Mouse (Mus musculus) CH12.LX (cell line): Measurements from ENCODE around the gene Fam72a. TPM values are rescaled to one million over a fixed set of nuclear protein-coding genes. Genes with fewer than 3 reads are reported as not detected.

Experiments used
- DNase-seq: peaks from one replicate; pipeline ENCODE4 v3.0.0-alpha.2; 2013; ENCODE audit errors: extremely low read depth
- H3K27ac ChIP-seq: 2 replicates; pipeline ENCODE4 v1.5.1; 2012; ENCODE audit warnings: low read depth, mild to moderate bottlenecking, control low read depth, moderate library complexity; ENCODE audit not compliant: insufficient read depth
- H3K27me3 ChIP-seq: replicated peaks from 2 replicates; pipeline ENCODE3; 2012; ENCODE audit warnings: inconsistent platforms
- H3K36me3 ChIP-seq, 2 experiments: replicated peaks in 1 of 2; 2 replicates each; pipeline versions ENCODE3 to v1.6.1; 2012; ENCODE audit warnings: inconsistent platforms in 1 of 2, low read length in 1 of 2, mild to moderate bottlenecking in 1 of 2, mixed read lengths in 1 of 2, moderate library complexity in 1 of 2; ENCODE audit not compliant: control insufficient read depth in 1 of 2, insufficient read depth in 1 of 2
- H3K4me1 ChIP-seq, 2 experiments: 2 replicates each; pipeline ENCODE4 v1.6.1; 2012; ENCODE audit warnings: inconsistent platforms in 1 of 2, moderate library complexity in 1 of 2; ENCODE audit not compliant: insufficient read depth in 2 of 2, control insufficient read depth in 1 of 2
- H3K4me2 ChIP-seq: 2 replicates; pipeline ENCODE4 v1.6.1; 2012; ENCODE audit warnings: low read depth, mild to moderate bottlenecking, control low read depth; ENCODE audit not compliant: poor library complexity, insufficient read depth, severe bottlenecking
- H3K4me3 ChIP-seq, 3 experiments: fragments of 150-350 bp in 1 of 3; sonication (generic) in 1 of 3; replicated peaks in 1 of 3; 2 replicates each; pipeline versions ENCODE3 to v1.5.1; 2011 to 2012; ENCODE audit warnings: low read depth in 2 of 3, low read length in 2 of 3, mild to moderate bottlenecking in 2 of 3, moderate library complexity in 2 of 3, control low read depth in 1 of 3, improper control_type of control experiment in 1 of 3, inconsistent platforms in 1 of 3, mixed read lengths in 1 of 3; ENCODE audit not compliant: poor library complexity in 1 of 3
- H3K79me2 ChIP-seq: replicated peaks from 2 replicates; pipeline ENCODE4 v1.6.1; 2012; ENCODE audit warnings: mild to moderate bottlenecking, moderate library complexity; ENCODE audit not compliant: control insufficient read depth, poor library complexity, insufficient read depth, severe bottlenecking; ENCODE audit errors: extremely low read depth
- H3K9ac ChIP-seq: 2 replicates; pipeline ENCODE4 v1.6.1; 2012; ENCODE audit warnings: low read depth, mild to moderate bottlenecking, control low read depth, moderate library complexity; ENCODE audit not compliant: insufficient read depth
- H3K9me3 ChIP-seq: replicated peaks from 2 replicates; pipeline ENCODE3; 2012; ENCODE audit warnings: low read length, inconsistent platforms, mixed read lengths
- BHLHE40 ChIP-seq: IDR thresholded peaks from 2 replicates; pipeline ENCODE4 v1.6.1; 2011; ENCODE audit warnings: mild to moderate bottlenecking, low read depth, low read length, improper control_type of control experiment
- CHD1 ChIP-seq: IDR thresholded peaks from 2 replicates; pipeline ENCODE4 v1.6.1; 2012; ENCODE audit warnings: low read depth, low read length, improper control_type of control experiment, inconsistent platforms
- CHD2 ChIP-seq: IDR thresholded peaks from 2 replicates; pipeline ENCODE4 v1.6.1; 2011; ENCODE audit warnings: low read length, improper control_type of control experiment
- CTCF ChIP-seq, 2 experiments: IDR thresholded peaks in 1 of 2; conservative IDR thresholded peaks in 1 of 2; 2 replicates each; pipeline ENCODE4 v1.5.1; 2011 to 2012; ENCODE audit warnings: low read depth in 2 of 2, low read length in 2 of 2, improper control_type of control experiment in 1 of 2, inconsistent platforms in 1 of 2, mild to moderate bottlenecking in 1 of 2, moderate library complexity in 1 of 2
- E2F4 ChIP-seq: IDR thresholded peaks from 2 replicates; pipeline ENCODE4 v1.6.1; 2011; ENCODE audit warnings: low read depth, low read length, improper control_type of control experiment; ENCODE audit not compliant: insufficient replicate concordance
- ELF1 ChIP-seq: IDR thresholded peaks from 2 replicates; pipeline ENCODE4 v1.6.1; 2014; ENCODE audit warnings: low read depth, mild to moderate bottlenecking, inconsistent platforms, low read length, improper control_type of control experiment
- EP300 ChIP-seq: IDR thresholded peaks from 2 replicates; pipeline ENCODE4 v1.6.1; 2011; ENCODE audit warnings: low read length, improper control_type of control experiment
- ETS1 ChIP-seq: conservative IDR thresholded peaks from 2 replicates; pipeline ENCODE4 v1.6.1; 2012; ENCODE audit warnings: low read depth, mild to moderate bottlenecking, inconsistent platforms, low read length, improper control_type of control experiment, moderate library complexity
- GABPA ChIP-seq: IDR thresholded peaks from 2 replicates; pipeline ENCODE4 v1.6.1; 2012; ENCODE audit warnings: low read depth, low read length, improper control_type of control experiment, inconsistent platforms; ENCODE audit not compliant: insufficient replicate concordance
- HCFC1 ChIP-seq: IDR thresholded peaks from 2 replicates; pipeline ENCODE4 v1.6.1; 2012; ENCODE audit warnings: low read depth, mild to moderate bottlenecking, inconsistent platforms, low read length, improper control_type of control experiment
- IRF4 ChIP-seq: IDR thresholded peaks from 2 replicates; pipeline ENCODE4 v1.6.1; 2014; ENCODE audit warnings: low read depth, mild to moderate bottlenecking, inconsistent platforms, low read length, improper control_type of control experiment
- JUN ChIP-seq: IDR thresholded peaks from 2 replicates; pipeline ENCODE4 v1.6.1; 2011; ENCODE audit warnings: low read depth, mild to moderate bottlenecking, low read length, improper control_type of control experiment, moderate library complexity; ENCODE audit not compliant: insufficient read depth
- JUND ChIP-seq: conservative IDR thresholded peaks from 2 replicates; pipeline ENCODE4 v1.6.1; 2011; ENCODE audit warnings: low read depth, low read length, improper control_type of control experiment
- KAT2A ChIP-seq: IDR thresholded peaks from 2 replicates; pipeline ENCODE4 v1.6.1; 2012; ENCODE audit warnings: low read length, improper control_type of control experiment, inconsistent platforms; ENCODE audit not compliant: insufficient replicate concordance
- MAFK ChIP-seq: IDR thresholded peaks from 2 replicates; pipeline ENCODE4 v1.6.1; 2011; ENCODE audit warnings: low read length, improper control_type of control experiment; ENCODE audit not compliant: insufficient replicate concordance
- MAX ChIP-seq: IDR thresholded peaks from 2 replicates; pipeline ENCODE4 v1.6.1; 2011; ENCODE audit warnings: low read length, improper control_type of control experiment
- MAZ ChIP-seq: IDR thresholded peaks from 2 replicates; pipeline ENCODE4 v1.6.1; 2012; ENCODE audit warnings: low read depth, mild to moderate bottlenecking, inconsistent platforms, low read length, improper control_type of control experiment, moderate library complexity
- MEF2A ChIP-seq: IDR thresholded peaks from 2 replicates; pipeline ENCODE4 v1.6.1; 2014; ENCODE audit warnings: low read depth, mild to moderate bottlenecking, inconsistent platforms, low read length, improper control_type of control experiment, borderline replicate concordance
- MXI1 ChIP-seq: IDR thresholded peaks from 2 replicates; pipeline ENCODE4 v1.6.1; 2011; ENCODE audit warnings: mild to moderate bottlenecking, low read depth, low read length, improper control_type of control experiment
- MYC ChIP-seq: IDR thresholded peaks from 2 replicates; pipeline ENCODE4 v1.6.1; 2011; ENCODE audit warnings: low read depth, mild to moderate bottlenecking, improper control_type of control experiment, low read length
- NELFE ChIP-seq: IDR thresholded peaks from 2 replicates; pipeline ENCODE4 v1.6.1; 2011; ENCODE audit warnings: low read depth, low read length, improper control_type of control experiment
- NRF1 ChIP-seq: IDR thresholded peaks from 2 replicates; pipeline ENCODE4 v1.6.1; 2014; ENCODE audit warnings: low read depth, mild to moderate bottlenecking, inconsistent platforms, low read length, improper control_type of control experiment, moderate library complexity
- PAX5 ChIP-seq: IDR thresholded peaks from 2 replicates; pipeline ENCODE4 v1.6.1; 2012; ENCODE audit warnings: low read length, inconsistent platforms, mixed read lengths
- POLR2A ChIP-seq: IDR thresholded peaks from 2 replicates; pipeline ENCODE4 v1.6.1; 2011; ENCODE audit warnings: low read depth, mild to moderate bottlenecking, improper control_type of control experiment, low read length
- POLR2AphosphoS2 ChIP-seq: IDR thresholded peaks from 2 replicates; pipeline ENCODE4 v1.6.1; 2011; ENCODE audit warnings: low read depth, low read length, improper control_type of control experiment
- RAD21 ChIP-seq: IDR thresholded peaks from 2 replicates; pipeline ENCODE4 v1.6.1; 2011; ENCODE audit warnings: low read depth, mild to moderate bottlenecking, low read length, improper control_type of control experiment, moderate library complexity
- RCOR1 ChIP-seq: conservative IDR thresholded peaks from 2 replicates; pipeline ENCODE4 v1.6.1; 2012; ENCODE audit warnings: low read depth, mild to moderate bottlenecking, inconsistent platforms, low read length, improper control_type of control experiment
- SIN3A ChIP-seq: IDR thresholded peaks from 2 replicates; pipeline ENCODE4 v1.6.1; 2012; ENCODE audit warnings: low read length, improper control_type of control experiment, inconsistent platforms
- SMC3 ChIP-seq: IDR thresholded peaks from 2 replicates; pipeline ENCODE4 v1.6.1; 2011; ENCODE audit warnings: low read depth, low read length, improper control_type of control experiment
- TBP ChIP-seq: conservative IDR thresholded peaks from 2 replicates; pipeline ENCODE4 v1.6.1; 2011; ENCODE audit warnings: low read depth, low read length, improper control_type of control experiment
- TCF12 ChIP-seq: IDR thresholded peaks from 2 replicates; pipeline ENCODE4 v1.6.1; 2014; ENCODE audit warnings: low read depth, mild to moderate bottlenecking, inconsistent platforms, low read length, improper control_type of control experiment
- UBTF ChIP-seq: IDR thresholded peaks from 2 replicates; pipeline ENCODE4 v1.6.1; 2012; ENCODE audit warnings: low read depth, mild to moderate bottlenecking, inconsistent platforms, low read length, improper control_type of control experiment, moderate library complexity
- USF1 ChIP-seq: IDR thresholded peaks from 2 replicates; pipeline ENCODE4 v1.6.1; 2014; ENCODE audit warnings: low read depth, mild to moderate bottlenecking, inconsistent platforms, low read length, improper control_type of control experiment
- USF2 ChIP-seq: conservative IDR thresholded peaks from 2 replicates; pipeline ENCODE4 v1.6.1; 2011; ENCODE audit warnings: low read depth, low read length, improper control_type of control experiment
- ZC3H11A ChIP-seq: IDR thresholded peaks from 2 replicates; pipeline ENCODE4 v1.6.1; 2012; ENCODE audit warnings: low read depth, mild to moderate bottlenecking, inconsistent platforms, low read length, improper control_type of control experiment
- ZKSCAN1 ChIP-seq: IDR thresholded peaks from 2 replicates; pipeline ENCODE4 v1.6.1; 2012; ENCODE audit warnings: low read depth, inconsistent platforms, low read length, improper control_type of control experiment, borderline replicate concordance
- ZMIZ1 ChIP-seq: IDR thresholded peaks from 2 replicates; pipeline ENCODE4 v1.6.1; 2012; ENCODE audit warnings: low read depth, mild to moderate bottlenecking, inconsistent platforms, low read length, improper control_type of control experiment
- ZNF384 ChIP-seq: IDR thresholded peaks from 2 replicates; pipeline ENCODE4 v1.6.1; 2012; ENCODE audit warnings: low read depth, low read length, improper control_type of control experiment, inconsistent platforms
- dilution Hi-C: fragments of 300-500 bp; cut with MboI; formaldehyde crosslinking; loops from 2 replicates; pipeline ENCODE4 v1.14.3; 2020; ENCODE audit warnings: low sequenced_read_pairs; ENCODE audit not compliant: extremely low pct_unique_long_range_greater_than_20kb, extremely low pct_ligation_motif_present
- in situ Hi-C: fragments of 300-500 bp; cut with MboI; formaldehyde crosslinking; loops from 3 replicates; pipeline ENCODE4 v1.14.3; 2019; ENCODE audit warnings: low sequenced_read_pairs, low pct_ligation_motif_present, low pct_unique_long_range_greater_than_20kb, mixed read lengths
- polyA plus RNA-seq: library from polyadenylated mRNA; unstranded; fragments of >175 nt; gene quantifications from 2 replicates; pipeline ENCODE4 v1.2.1, GENCODE M21; 2012; ENCODE audit warnings: low read depth; ENCODE audit not compliant: insufficient read length
- total RNA-seq, 2 experiments: library from RNA; depleted of rRNA; stranded (reverse); fragments of 300-350 nt in 1 of 2; fragments of >200 nt in 1 of 2; gene quantifications; 2 replicates each; pipeline ENCODE4 v1.2.3; 2012 to 2014

The Fam72a gene
- 10.5 and 12.7 TPM in 2 replicates for total RNA-seq (2012; rRNA removed)
- 18.9 and 22.4 TPM in 2 replicates for total RNA-seq (2014; rRNA removed)
- 19.1 and 21.7 TPM in 2 replicates for polyA plus RNA-seq

GRCm38 (mm10) chr1:131527281-131528080, at the start of gene Fam72a, which contains the start of gene Srgap2:
Gene Fam72a, plus strand, starts transcription at chr1:131527903.
Gene Srgap2, minus strand, starts transcription at chr1:131527352.
- peak; percentile 93 for TF ChIP-seq MAX
- peak; percentile 20 for TF ChIP-seq MAZ
- no peak for TF ChIP-seq PAX5
- TF ChIP-seq SIN3A = peak; percentile 99
- 0 out of 2 replicates have a peak, but pooled peaks have one; percentile 19 for TF ChIP-seq NRF1
- TF ChIP-seq BHLHE40 = no peak
- TF ChIP-seq TBP = peak; percentile 95
- no peak for TF ChIP-seq EP300
- TF ChIP-seq MEF2A = peak; percentile 59
- peak; percentile 92 for TF ChIP-seq POLR2A
- TF ChIP-seq JUN = no peak
- TF ChIP-seq CHD2 = peak; percentile 91
- peak; percentile 94 for TF ChIP-seq MYC
- TF ChIP-seq ETS1 = no peak
- no peak for TF ChIP-seq RAD21
- TF ChIP-seq USF1 = no peak
- TF ChIP-seq IRF4 = peak; percentile 54
- TF ChIP-seq ZMIZ1 = peak; percentile 95
- TF ChIP-seq TCF12 = peak; percentile 81
- TF ChIP-seq RCOR1 = no peak
- no peak for TF ChIP-seq ZKSCAN1
- no peak for TF ChIP-seq ZNF384
- TF ChIP-seq JUND = no peak
- TF ChIP-seq ZC3H11A = no peak
- no peak for TF ChIP-seq CTCF (conservative IDR thresholded peaks at IDR 0.05 in 1 of 2, IDR thresholded peaks at IDR 0.05 in 1 of 2; ENCODE audit: low read depth in 2 of 2, low read length in 2 of 2)
- no peak for TF ChIP-seq SMC3
- TF ChIP-seq ELF1 = peak; percentile 83
- peak; percentile 93 for TF ChIP-seq E2F4
- TF ChIP-seq CHD1 = 0 out of 2 replicates have a peak, but pooled peaks have one; percentile 8
- peak; percentile 99 for TF ChIP-seq MXI1
- peak; percentile 44; the same call in 1 of the 2 replicates for TF ChIP-seq KAT2A
- no peak for TF ChIP-seq USF2
- no peak; the same call in 1 of the 2 replicates for TF ChIP-seq UBTF
- no peak for TF ChIP-seq GABPA
- peak; percentile 61 for TF ChIP-seq HCFC1
- TF ChIP-seq POLR2AphosphoS2 = peak; percentile 94
- peak; percentile 97 for TF ChIP-seq NELFE
- no peak for TF ChIP-seq MAFK
- Histone ChIP-seq H3K36me3 (peaks cover 0 to 14% of the 10 kb centered on the region in 2 experiments), H3K79me2 (peaks cover 57% of the 10 kb centered on the region), H3K4me2 (peak within 1 kb of the TSS; percentile 91), H3K27me3 (no peaks in the 10 kb centered on the region), H3K4me1 (peaks cover 6 to 44% of the 10 kb centered on the region in 2 experiments), H3K27ac (peak within 1 kb of the TSS; percentile 88), H3K9me3 (no peaks in the 10 kb centered on the region), H3K9ac (peak within 1 kb of the TSS; percentile 62), H3K4me3 (peak within 1 kb of the TSS; percentile 86 to 96 (median 86))
- dilution Hi-C loops (no loop called here), in situ Hi-C loops (no loop called here)
- DNase-seq = peak; percentile 100
